8 mouse cellular contexts compared by ENCODE assay signal in genomic region chr19:7306968-7307367, GRCm38 (mm10). TPM values are rescaled to one million over a fixed set of nuclear protein-coding genes. Genes with fewer than 3 reads are reported as not detected.
A peak's percentile ranks its signal among the peaks of the same experiment; 100 is the strongest.
DNase-seq lines count a peak whose midpoint lies in the region; ATAC-seq lines count a peak whose summit lies in the region.
"Had no signal": no experiment of that assay in that cellular context is flagged by ENCODE, and none has a peak within 500 bp of the region (broad histone marks: within the 10 kb centered on the region; RNA-seq: fewer than 3 reads in every experiment).

No protein-coding gene starts in this region.

- H3K36me3 ChIP-seq in neural tube, embryonic 13.5 days, result no peaks in the 10 kb centered on the region
- H3K36me3 ChIP-seq in stomach, embryonic 14.5 days (ENCODE audit: control insufficient read depth, insufficient read depth, low read length), result no peaks in the 10 kb centered on the region

- no peaks in the 10 kb centered on the region for H3K27me3 ChIP-seq in neural tube, embryonic 13.5 days
- no peaks in the 10 kb centered on the region for H3K27me3 ChIP-seq in stomach, embryonic 14.5 days (ENCODE audit: control insufficient read depth, insufficient read depth, low read length)

- no peak for ATAC-seq in neural tube, embryonic 13.5 days (ENCODE audit: low read depth)
- ATAC-seq in granulocyte monocyte progenitor cell, adult 5-6 weeks (replicated peaks; ENCODE audit: poor library complexity, severe bottlenecking), result peak; percentile 81
- no peak for ATAC-seq in stomach, embryonic 14.5 days (ENCODE audit: insufficient number of reproducible peaks, insufficient read depth, low FRiP score, low read depth)

- no peak overlapping the region for H3K4me3 ChIP-seq in neural tube, embryonic 13.5 days
- H3K4me3 ChIP-seq in stomach, embryonic 14.5 days (ENCODE audit: low read depth, low read length), result no peak overlapping the region

- H3K4me1 ChIP-seq in neural tube, embryonic 13.5 days (replicated peaks), result peaks cover 69% of the 10 kb centered on the region
- H3K4me1 ChIP-seq in stomach, embryonic 14.5 days (ENCODE audit: control insufficient read depth, insufficient read depth, low read length), result peaks cover 67% of the 10 kb centered on the region

- H3K27ac ChIP-seq in neural tube, embryonic 13.5 days (replicated peaks), result 0 out of 2 replicates have a peak overlapping the region, but pooled peaks have one; percentile 38
- peak overlapping the region; percentile 88 for H3K27ac ChIP-seq in stomach, embryonic 14.5 days (ENCODE audit: low read length)
- H3K27ac ChIP-seq: macrophage had no signal

- 80% methylated on average over 3 of the region's 3 CpGs for WGBS in neural tube, embryonic 13.5 days
- WGBS in stomach, embryonic 14.5 days, result 61% methylated on average over 3 of the region's 3 CpGs

- H3K9ac ChIP-seq in neural tube, embryonic 13.5 days, result peak overlapping the region; percentile 36; the same call in 1 of the 2 replicates
- H3K9ac ChIP-seq in stomach, embryonic 14.5 days (replicated peaks; ENCODE audit: low read depth, low read length), result no peak overlapping the region

- H3K4me2 ChIP-seq in neural tube, embryonic 13.5 days, result no peak overlapping the region
- H3K4me2 ChIP-seq in stomach, embryonic 14.5 days (replicated peaks; ENCODE audit: low read depth, low read length), result no peak overlapping the region

- DNase-seq in neural tube, embryonic 10.5 days (ENCODE audit: extremely low spot score, low spot score), result no peak
- DNase-seq in kidney, postnatal 25 days, result peak; percentile 62 to 88
- no peak for DNase-seq in cerebellum, adult 11-12 months
- DNase-seq in frontal cortex, postnatal 14 days (ENCODE audit: low spot score in 2 of 2), result no peak

- H3K9me3 ChIP-seq in neural tube, embryonic 13.5 days, result no peaks in the 10 kb centered on the region
- H3K9me3 ChIP-seq in stomach, embryonic 14.5 days (ENCODE audit: control insufficient read depth, low read depth, low read length), result no peaks in the 10 kb centered on the region

RNA-seq across cellular contexts. Expression of gene Mark2, which starts 34.7 kb away (rescaled TPM):
- 45.3 and 48.0 TPM in 2 replicates for polyA plus RNA-seq in neural tube, embryonic 13.5 days (2015; fragmentation: Nextera tagmentation; extraction: Ambion mirVana)
- 48.7 and 85.8 TPM in 2 replicates for total RNA-seq in granulocyte monocyte progenitor cell, adult 5-6 weeks (2014; fragmentation: Nextera tagmentation)
- 17.8 and 21.2 TPM in 2 replicates for total RNA-seq in granulocyte monocyte progenitor cell, adult 5-6 weeks (2017)
- 54.4 and 63.4 TPM in 2 replicates for polyA plus RNA-seq in stomach, embryonic 14.5 days (2014; fragmentation: Nextera tagmentation; extraction: Ambion mirVana)

RNA-seq across cellular contexts. Expression of gene Rcor2, which starts 39.8 kb away (rescaled TPM):
- 31.0 and 31.1 TPM in 2 replicates for polyA plus RNA-seq in neural tube, embryonic 13.5 days (2015; fragmentation: Nextera tagmentation; extraction: Ambion mirVana)
- total RNA-seq in granulocyte monocyte progenitor cell, adult 5-6 weeks (2014; fragmentation: Nextera tagmentation), result 3.1 and 6.9 TPM in 2 replicates
- total RNA-seq in granulocyte monocyte progenitor cell, adult 5-6 weeks (2017), result 3.4 and 5.2 TPM in 2 replicates
- 8.4 and 10.2 TPM in 2 replicates for polyA plus RNA-seq in stomach, embryonic 14.5 days (2014; fragmentation: Nextera tagmentation; extraction: Ambion mirVana)

Comparison
In these comparisons a context has a peak if more than half of its experiments do, and no peak if none do; other contexts are left out.
1. DNase-seq: peak in kidney, postnatal 25 days (2 of 2); none in neural tube, embryonic 10.5 days (single experiment), cerebellum, adult 11-12 months (single experiment) and frontal cortex, postnatal 14 days (0 of 2).